ENCODE assay signal across 8 mouse cellular contexts in genomic region chr3:121952041-121952591, GRCm38 (mm10). TPM values are rescaled to one million over a fixed set of nuclear protein-coding genes. Genes with fewer than 3 reads are reported as not detected.
DNase-seq lines count a peak whose midpoint lies in the region; ATAC-seq and TF ChIP-seq lines count a peak whose summit lies in the region.

Gene Arhgap29 (plus strand): TSS chr3:121952541.

- peaks cover 13% of the 10 kb centered on the region; the same call in 1 of the 2 replicates for H3K27me3 ChIP-seq in midbrain, postnatal 0 days (ENCODE audit: insufficient read depth, low read length)

- 92% methylated on average over 8 of the region's 8 CpGs for WGBS in midbrain, postnatal 0 days

- 0 out of 2 replicates have a peak, but pooled peaks cover 3% of the 10 kb centered on the region for H3K4me1 ChIP-seq in midbrain, postnatal 0 days (ENCODE audit: insufficient read depth, low read length)

- peak within 1 kb of the TSS; percentile 59 for H3K4me3 ChIP-seq in midbrain, postnatal 0 days (ENCODE audit: low read depth, low read length)

- no peak for ATAC-seq in midbrain, postnatal 0 days (ENCODE audit: low FRiP score)

- no peak for TF ChIP-seq CTCF in midbrain, postnatal 0 days (IDR thresholded peaks at IDR 0.05)

- H3K9ac ChIP-seq in midbrain, postnatal 0 days (replicated peaks; ENCODE audit: low read length, poor library complexity, severe bottlenecking) = peak within 1 kb of the TSS; percentile 61

- H3K27ac ChIP-seq in midbrain, postnatal 0 days (ENCODE audit: low read depth, low read length) = no peak within 1 kb of the TSS

- no peaks in the 10 kb centered on the region for H3K36me3 ChIP-seq in midbrain, postnatal 0 days (ENCODE audit: insufficient read depth, low read length)

- DNase-seq in frontal cortex, adult 2 months (ENCODE audit: extremely low spot score in 1 of 2, low spot score in 1 of 2) = no peak
- no peak for DNase-seq in frontal cortex, postnatal 14 days (ENCODE audit: low spot score in 2 of 2)
- DNase-seq in adrenal gland, adult 8-10 months = no peak
- DNase-seq in gastrocnemius, postnatal 4 days (ENCODE audit: low spot score in 2 of 2) = no peak
- no peak for DNase-seq in layer of hippocampus, postnatal 10 days (ENCODE audit: low spot score in 2 of 2)
- no peak for DNase-seq in midbrain, postnatal 0 days (ENCODE audit: low spot score)
- DNase-seq in thymus, adult 18-20 months = no peak
- DNase-seq in frontal cortex, postnatal 36 days (ENCODE audit: low spot score in 2 of 2) = no peak

- H3K4me2 ChIP-seq in midbrain, postnatal 0 days (ENCODE audit: low read depth, low read length, poor library complexity, severe bottlenecking) = peak within 1 kb of the TSS; percentile 86

- H3K9me3 ChIP-seq in midbrain, postnatal 0 days (ENCODE audit: low read length) = no peaks in the 10 kb centered on the region

RNA-seq across cellular contexts. Expression of gene Arhgap29, which starts in this region (rescaled TPM):
- 16.7 and 20.3 TPM in 2 replicates for polyA plus RNA-seq in frontal cortex, adult 2 months (2012; rRNA removed)
- 10 to 100 TPM; 47.3 to 67.5 (median 51.3) TPM for total RNA-seq in adrenal gland, adult 8-10 months (2022)
- 100 to 1,000 TPM in 1 of 2 experiments, 10 to 100 TPM in 1; 87.7 to 101 TPM for total RNA-seq in gastrocnemius, postnatal 4 days (2021)
- 10 to 100 TPM; 19.2 to 21.1 TPM for total RNA-seq in layer of hippocampus, postnatal 10 days (2021)
- 34.6 and 38.6 TPM in 2 replicates for total RNA-seq in midbrain, postnatal 0 days (2014; rRNA removed)
- polyA plus RNA-seq in midbrain, postnatal 0 days (2015; fragmentation: Nextera tagmentation; extraction: Ambion mirVana) = 12.6 and 13.6 TPM in 2 replicates
